Mouse (Mus musculus): ENCODE data around the gene Frmd4a.

Gene Frmd4a

GRCm38 (mm10) chr2:4361981-4362834 is 344.7 kb downstream of the Frmd4a start:
- no peak overlapping the region for H3K4me3 ChIP-seq (replicated peaks; ENCODE audit: low read length)
- no peak for TF ChIP-seq NANOG (IDR thresholded peaks at IDR 0.05; ENCODE audit: borderline replicate concordance, low read length)
- no peaks in the 10 kb centered on the region for H3K36me3 ChIP-seq (ENCODE audit: insufficient read depth, low read length)
- H3K4me1 ChIP-seq (replicated peaks; ENCODE audit: low read depth, low read length) = no peaks in the 10 kb centered on the region
- no peaks in the 10 kb centered on the region; the same call in 1 of the 2 replicates for H3K9me3 ChIP-seq (ENCODE audit: low read length)
- H3K27me3 ChIP-seq (ENCODE audit: insufficient read depth, low read length) = no peaks in the 10 kb centered on the region

GRCm38 (mm10) chr2:4364908-4365307 is 347.4 kb downstream of the Frmd4a start:
- no peak overlapping the region for H3K4me3 ChIP-seq (replicated peaks; ENCODE audit: low read length)
- TF ChIP-seq NANOG (IDR thresholded peaks at IDR 0.05; ENCODE audit: borderline replicate concordance, low read length) (no peak), POU5F1 (IDR thresholded peaks at IDR 0.05; ENCODE audit: borderline replicate concordance, low read length) (no peak), CTCF (conservative IDR thresholded peaks at IDR 0.05; ENCODE audit: low read length) (no peak)
- no peaks in the 10 kb centered on the region for H3K4me1 ChIP-seq (replicated peaks; ENCODE audit: low read depth, low read length)
- no peaks in the 10 kb centered on the region for H3K27me3 ChIP-seq (ENCODE audit: insufficient read depth, low read length)
- H3K36me3 ChIP-seq (ENCODE audit: insufficient read depth, low read length) = no peaks in the 10 kb centered on the region
- H3K9me3 ChIP-seq (ENCODE audit: low read length) = no peaks in the 10 kb centered on the region; the same call in 1 of the 2 replicates

- TF ChIP-seq POU5F1 (IDR thresholded peaks at IDR 0.05; ENCODE audit: borderline replicate concordance, low read length) = no peak
- H3K9me3 ChIP-seq (ENCODE audit: low read length) = no peaks in the 10 kb centered on the region; the same call in 1 of the 2 replicates
- no peaks in the 10 kb centered on the region for H3K27me3 ChIP-seq (ENCODE audit: insufficient read depth, low read length)
- H3K4me3 ChIP-seq (replicated peaks; ENCODE audit: low read length) = no peak overlapping the region
- H3K4me1 ChIP-seq (replicated peaks; ENCODE audit: low read depth, low read length) = no peaks in the 10 kb centered on the region
- H3K36me3 ChIP-seq (ENCODE audit: insufficient read depth, low read length) = no peaks in the 10 kb centered on the region
These were observed 351.0 kb downstream of the Frmd4a start for GRCm38 (mm10) chr2:4368544-4368943.

GRCm38 (mm10) chr2:4370499-4370898 is 353.0 kb downstream of the Frmd4a start:
- no peaks in the 10 kb centered on the region for H3K4me1 ChIP-seq (replicated peaks; ENCODE audit: low read depth, low read length)
- no peaks in the 10 kb centered on the region; the same call in 1 of the 2 replicates for H3K9me3 ChIP-seq (ENCODE audit: low read length)
- H3K27me3 ChIP-seq (ENCODE audit: insufficient read depth, low read length) = no peaks in the 10 kb centered on the region
- H3K4me3 ChIP-seq (replicated peaks; ENCODE audit: low read length) = no peak overlapping the region
- H3K36me3 ChIP-seq (ENCODE audit: insufficient read depth, low read length) = no peaks in the 10 kb centered on the region
- no peak for TF ChIP-seq POU5F1 (IDR thresholded peaks at IDR 0.05; ENCODE audit: borderline replicate concordance, low read length)
- TF ChIP-seq NANOG (IDR thresholded peaks at IDR 0.05; ENCODE audit: borderline replicate concordance, low read length) = no peak
- no peak for TF ChIP-seq CTCF (conservative IDR thresholded peaks at IDR 0.05; ENCODE audit: low read length)

GRCm38 (mm10) chr2:4371341-4371740 is 353.8 kb downstream of the Frmd4a start:
- no peaks in the 10 kb centered on the region for H3K27me3 ChIP-seq (ENCODE audit: insufficient read depth, low read length)
- no peaks in the 10 kb centered on the region for H3K4me1 ChIP-seq (replicated peaks; ENCODE audit: low read depth, low read length)
- no peaks in the 10 kb centered on the region for H3K9me3 ChIP-seq (ENCODE audit: low read length)
- no peak overlapping the region for H3K4me3 ChIP-seq (replicated peaks; ENCODE audit: low read length)
- TF ChIP-seq POU5F1 (IDR thresholded peaks at IDR 0.05; ENCODE audit: borderline replicate concordance, low read length) = no peak
- no peak for TF ChIP-seq CTCF (conservative IDR thresholded peaks at IDR 0.05; ENCODE audit: low read length)
- no peak for TF ChIP-seq NANOG (IDR thresholded peaks at IDR 0.05; ENCODE audit: borderline replicate concordance, low read length)
- H3K36me3 ChIP-seq (ENCODE audit: insufficient read depth, low read length) = no peaks in the 10 kb centered on the region

GRCm38 (mm10) chr2:4378844-4379243 is 361.3 kb downstream of the Frmd4a start:
- no peak overlapping the region for H3K4me3 ChIP-seq (replicated peaks; ENCODE audit: low read length)
- no peaks in the 10 kb centered on the region for H3K27me3 ChIP-seq (ENCODE audit: insufficient read depth, low read length)
- H3K36me3 ChIP-seq (ENCODE audit: insufficient read depth, low read length) = no peaks in the 10 kb centered on the region
- H3K4me1 ChIP-seq (replicated peaks; ENCODE audit: low read depth, low read length) = no peaks in the 10 kb centered on the region
- TF ChIP-seq POU5F1 (IDR thresholded peaks at IDR 0.05; ENCODE audit: borderline replicate concordance, low read length) (no peak), NANOG (IDR thresholded peaks at IDR 0.05; ENCODE audit: borderline replicate concordance, low read length) (no peak), CTCF (conservative IDR thresholded peaks at IDR 0.05; ENCODE audit: low read length) (no peak)
- H3K9me3 ChIP-seq (ENCODE audit: low read length) = no peaks in the 10 kb centered on the region

- no peaks in the 10 kb centered on the region for H3K9me3 ChIP-seq (ENCODE audit: low read length)
- no peak overlapping the region for H3K4me3 ChIP-seq (replicated peaks; ENCODE audit: low read length)
- H3K27me3 ChIP-seq (ENCODE audit: insufficient read depth, low read length) = no peaks in the 10 kb centered on the region
- no peaks in the 10 kb centered on the region for H3K4me1 ChIP-seq (replicated peaks; ENCODE audit: low read depth, low read length)
- TF ChIP-seq NANOG (IDR thresholded peaks at IDR 0.05; ENCODE audit: borderline replicate concordance, low read length) = no peak
- TF ChIP-seq POU5F1 (IDR thresholded peaks at IDR 0.05; ENCODE audit: borderline replicate concordance, low read length) = no peak
- no peak for TF ChIP-seq CTCF (conservative IDR thresholded peaks at IDR 0.05; ENCODE audit: low read length)
- no peaks in the 10 kb centered on the region for H3K36me3 ChIP-seq (ENCODE audit: insufficient read depth, low read length)
These were observed 362.9 kb downstream of the Frmd4a start for GRCm38 (mm10) chr2:4380435-4380834.

- no peaks in the 10 kb centered on the region for H3K27me3 ChIP-seq (ENCODE audit: insufficient read depth, low read length)
- H3K9me3 ChIP-seq (ENCODE audit: low read length) = no peaks in the 10 kb centered on the region
- TF ChIP-seq CTCF (conservative IDR thresholded peaks at IDR 0.05; ENCODE audit: low read length) = no peak
- no peak for TF ChIP-seq POU5F1 (IDR thresholded peaks at IDR 0.05; ENCODE audit: borderline replicate concordance, low read length)
- no peak for TF ChIP-seq NANOG (IDR thresholded peaks at IDR 0.05; ENCODE audit: borderline replicate concordance, low read length)
- H3K4me1 ChIP-seq (replicated peaks; ENCODE audit: low read depth, low read length) = no peaks in the 10 kb centered on the region
- no peak overlapping the region for H3K4me3 ChIP-seq (replicated peaks; ENCODE audit: low read length)
- no peaks in the 10 kb centered on the region for H3K36me3 ChIP-seq (ENCODE audit: insufficient read depth, low read length)
These were observed 363.4 kb downstream of the Frmd4a start for GRCm38 (mm10) chr2:4380926-4381325.

- TF ChIP-seq POU5F1 (IDR thresholded peaks at IDR 0.05; ENCODE audit: borderline replicate concordance, low read length) (no peak), NANOG (IDR thresholded peaks at IDR 0.05; ENCODE audit: borderline replicate concordance, low read length) (no peak), CTCF (conservative IDR thresholded peaks at IDR 0.05; ENCODE audit: low read length) (no peak)
- Histone ChIP-seq H3K4me3 (replicated peaks; ENCODE audit: low read length) (no peak overlapping the region), H3K9me3 (ENCODE audit: low read length) (peaks cover 5% of the 10 kb centered on the region; the same call in 1 of the 2 replicates), H3K36me3 (ENCODE audit: insufficient read depth, low read length) (no peaks in the 10 kb centered on the region), H3K27me3 (ENCODE audit: insufficient read depth, low read length) (no peaks in the 10 kb centered on the region; the same call in 1 of the 2 replicates), H3K4me1 (replicated peaks; ENCODE audit: low read depth, low read length) (peaks cover 7% of the 10 kb centered on the region; the same call in 1 of the 2 replicates)
These were observed 369.0 kb downstream of the Frmd4a start for GRCm38 (mm10) chr2:4386468-4386867.
